Mouse (Mus musculus) liver, postnatal 0 days (tissue): ENCODE data around the gene Tspan18. TPM values are rescaled to one million over a fixed set of nuclear protein-coding genes. Genes with fewer than 3 reads are reported as not detected.

Source experiments
- ATAC-seq: fragments of 200-750 bp; cut with Nextera tagmentation; 2 replicates; pipeline ENCODE4 v1.8.0; 2017; ENCODE audit warnings: mild to moderate bottlenecking, moderate library complexity
- DNase-seq: peaks from one replicate; pipeline ENCODE4 v3.0.0-alpha.2; 2016
- H3K27ac ChIP-seq: fragments of 300-500 bp; sonication (generic); 2 replicates; pipeline ENCODE4 v1.5.1; 2014; ENCODE audit warnings: antibody characterized with exemption, moderate library complexity, mild to moderate bottlenecking, low read depth
- H3K27me3 ChIP-seq: fragments of 300-500 bp; sonication (generic); 2 replicates; pipeline ENCODE4 v1.6.1; 2014; ENCODE audit warnings: low read length, control low read depth, mixed read lengths; ENCODE audit not compliant: insufficient read depth
- H3K36me3 ChIP-seq: fragments of 300-500 bp; sonication (generic); replicated peaks from 2 replicates; pipeline ENCODE4 v1.6.1; 2014; ENCODE audit warnings: mild to moderate bottlenecking, control low read depth, low read length, moderate library complexity, mixed read lengths; ENCODE audit not compliant: insufficient read depth
- H3K4me1 ChIP-seq: fragments of 300-500 bp; sonication (generic); 2 replicates; pipeline ENCODE4 v1.6.1; 2014; ENCODE audit warnings: antibody characterized with exemption, mild to moderate bottlenecking, control low read depth; ENCODE audit not compliant: insufficient read depth
- H3K4me2 ChIP-seq: fragments of 300-500 bp; sonication (generic); 2 replicates; pipeline ENCODE4 v1.6.1; 2014; ENCODE audit warnings: low read depth, mild to moderate bottlenecking, low read length, moderate library complexity, mixed read lengths
- H3K4me3 ChIP-seq: fragments of 300-500 bp; sonication (generic); 2 replicates; pipeline ENCODE4 v1.5.1; 2014; ENCODE audit warnings: low read depth, low read length
- H3K9ac ChIP-seq: fragments of 300-500 bp; sonication (generic); replicated peaks from 2 replicates; pipeline ENCODE4 v1.6.1; 2014; ENCODE audit warnings: mild to moderate bottlenecking, moderate library complexity
- H3K9me3 ChIP-seq: fragments of 300-500 bp; sonication (generic); 2 replicates; pipeline ENCODE4 v1.6.1; 2016; ENCODE audit warnings: mild to moderate bottlenecking, control low read depth, low read length, mixed read lengths
- CTCF ChIP-seq: sonication (generic); IDR thresholded peaks from 2 replicates; pipeline ENCODE4 v1.5.1; 2016; ENCODE audit warnings: antibody characterized with exemption, low read depth
- EP300 ChIP-seq: IDR thresholded peaks from 2 replicates; pipeline ENCODE4 v1.6.1; 2016; ENCODE audit warnings: antibody characterized with exemption, low read depth, mild to moderate bottlenecking
- WGBS: fragments of 180-500 bp; shearing (Covaris S2); extraction: QIAGEN DNeasy Blood & Tissue Kit; methylation state at CpG from one replicate; pipeline ENCODE4 v1.1.7; 2014; ENCODE audit not compliant: insufficient replicate concordance; 5-methylcytosine and 5-hydroxymethylcytosine counted together
- polyA plus RNA-seq: library from polyadenylated mRNA; unstranded; fragments of >200 nt; fragmentation: Nextera tagmentation; extraction: Ambion mirVana; gene quantifications from 2 replicates; pipeline ENCODE4 v1.2.1, GENCODE M21; 2015

The Tspan18 gene
- polyA plus RNA-seq, 1 experiment from 2014 or later, result 2.6 TPM

GRCm38 (mm10) chr2:93347018-93347417 lies 12.7 kb upstream of the Tspan18 start:
- H3K9ac ChIP-seq, result no peak overlapping the region; the same call in 1 of the 2 replicates
- H3K27me3 ChIP-seq, result no peaks in the 10 kb centered on the region
- H3K36me3 ChIP-seq, result no peaks in the 10 kb centered on the region
- H3K27ac ChIP-seq, result no peak overlapping the region
- H3K4me1 ChIP-seq, result peaks cover 2% of the 10 kb centered on the region; the same call in 1 of the 2 replicates
- no peaks in the 10 kb centered on the region for H3K9me3 ChIP-seq
- 62% methylated on average over 5 of the region's 5 CpGs for WGBS
- no peak overlapping the region for H3K4me2 ChIP-seq
- H3K4me3 ChIP-seq, result no peak overlapping the region
- ATAC-seq, result no peak
- TF ChIP-seq CTCF (no peak), EP300 (no peak)
- no peak for DNase-seq

- Histone ChIP-seq H3K27ac (no peak overlapping the region), H3K9ac (no peak overlapping the region), H3K27me3 (no peaks in the 10 kb centered on the region), H3K4me2 (no peak overlapping the region), H3K4me1 (peaks cover 2% of the 10 kb centered on the region; the same call in 1 of the 2 replicates), H3K36me3 (no peaks in the 10 kb centered on the region), H3K4me3 (no peak overlapping the region), H3K9me3 (no peaks in the 10 kb centered on the region)
- ATAC-seq (no peak), DNase-seq (no peak)
- WGBS, result 27% methylated on average over 6 of the region's 6 CpGs
- TF ChIP-seq CTCF (no peak), EP300 (no peak)
Observed at GRCm38 (mm10) chr2:93346609-93347008, 12.3 kb upstream of the Tspan18 start.

- Histone ChIP-seq H3K27me3 (no peaks in the 10 kb centered on the region), H3K9me3 (no peaks in the 10 kb centered on the region), H3K4me1 (peaks cover 2% of the 10 kb centered on the region; the same call in 1 of the 2 replicates), H3K36me3 (no peaks in the 10 kb centered on the region), H3K9ac (no peak overlapping the region), H3K27ac (no peak overlapping the region), H3K4me3 (no peak overlapping the region), H3K4me2 (no peak overlapping the region)
- 22% methylated on average over 5 of the region's 5 CpGs for WGBS
- TF ChIP-seq EP300, result no peak
- TF ChIP-seq CTCF, result no peak
- ATAC-seq (no peak), DNase-seq (no peak)
Observed at GRCm38 (mm10) chr2:93345663-93346268, 11.5 kb upstream of the Tspan18 start.

GRCm38 (mm10) chr2:93339373-93340106 lies 5.2 kb upstream of the Tspan18 start:
- H3K27ac ChIP-seq, result no peak overlapping the region
- H3K4me2 ChIP-seq, result no peak overlapping the region
- H3K27me3 ChIP-seq, result peaks cover 14% of the 10 kb centered on the region; the same call in 1 of the 2 replicates
- H3K4me3 ChIP-seq, result no peak overlapping the region
- DNase-seq (no peak), ATAC-seq (no peak)
- no peaks in the 10 kb centered on the region; the same call in 1 of the 2 replicates for H3K4me1 ChIP-seq
- no peaks in the 10 kb centered on the region for H3K36me3 ChIP-seq
- TF ChIP-seq CTCF (no peak), EP300 (no peak)
- no peaks in the 10 kb centered on the region for H3K9me3 ChIP-seq
- 61% methylated on average over 9 of the region's 9 CpGs for WGBS
- no peak overlapping the region for H3K9ac ChIP-seq

GRCm38 (mm10) chr2:93335996-93336395 lies 1.7 kb upstream of the Tspan18 start:
- H3K27ac ChIP-seq, result no peak overlapping the region
- H3K4me1 ChIP-seq, result peaks cover 5% of the 10 kb centered on the region; the same call in 1 of the 2 replicates
- TF ChIP-seq EP300 (no peak), CTCF (no peak)
- DNase-seq (no peak), ATAC-seq (no peak)
- H3K4me3 ChIP-seq, result no peak overlapping the region
- H3K27me3 ChIP-seq, result peaks cover 32% of the 10 kb centered on the region
- H3K9ac ChIP-seq, result no peak overlapping the region
- H3K4me2 ChIP-seq, result no peak overlapping the region
- H3K9me3 ChIP-seq, result no peaks in the 10 kb centered on the region
- 79% methylated on average over 11 of the region's 11 CpGs for WGBS
- no peaks in the 10 kb centered on the region for H3K36me3 ChIP-seq

- no peaks in the 10 kb centered on the region for H3K9me3 ChIP-seq
- H3K27ac ChIP-seq, result no peak overlapping the region
- peaks cover 5% of the 10 kb centered on the region; the same call in 1 of the 2 replicates for H3K4me1 ChIP-seq
- peak overlapping the region; percentile 64 for H3K4me3 ChIP-seq
- peak overlapping the region; percentile 99 for H3K4me2 ChIP-seq
- peak; percentile 55 for ATAC-seq
- H3K36me3 ChIP-seq, result no peaks in the 10 kb centered on the region
- peak overlapping the region; percentile 53 for H3K9ac ChIP-seq
- TF ChIP-seq CTCF (peak; percentile 80), EP300 (no peak)
- peak; percentile 83 for DNase-seq
- H3K27me3 ChIP-seq, result peaks cover 30% of the 10 kb centered on the region
- WGBS, result under 1% methylated on average over 29 of the region's 29 CpGs
Observed at GRCm38 (mm10) chr2:93333241-93333816, 976 bp downstream of the Tspan18 start.
